8 mouse cellular contexts compared by ENCODE assay signal in the genomic region with DNA sequence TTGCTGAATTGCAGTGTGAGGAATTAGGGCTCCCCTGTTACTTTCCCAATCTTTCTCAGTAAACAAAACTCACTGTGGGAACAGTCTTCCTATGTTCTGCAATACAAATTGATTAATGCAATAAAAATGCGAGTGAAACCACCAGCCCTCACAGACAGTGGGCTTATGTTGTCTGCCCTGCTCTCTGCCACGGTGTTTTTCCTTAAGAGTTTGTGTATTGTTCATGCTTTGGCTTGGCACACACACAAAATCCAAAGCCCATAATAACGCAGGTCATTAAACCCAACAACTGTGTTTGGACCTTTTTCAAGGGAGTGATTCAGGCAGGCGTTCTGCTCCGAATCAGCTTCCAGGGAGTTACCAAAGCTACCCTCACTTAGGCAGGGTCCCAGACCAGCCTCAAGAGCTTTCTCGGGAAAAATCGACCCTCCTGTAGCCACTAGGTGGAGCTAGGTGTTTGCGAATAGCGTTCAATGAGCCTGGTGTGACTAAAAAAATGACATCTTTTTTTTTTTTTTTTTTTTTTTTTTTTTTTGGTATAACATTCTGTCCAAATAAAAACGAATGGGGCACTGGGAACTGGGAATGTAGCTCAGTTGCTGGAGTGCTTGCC. TPM values are rescaled to one million over a fixed set of nuclear protein-coding genes. Genes with fewer than 3 reads are reported as not detected.
A peak's percentile ranks its signal among the peaks of the same experiment; 100 is the strongest.
DNase-seq lines count a peak whose midpoint lies in the region; ATAC-seq and TF ChIP-seq lines count a peak whose summit lies in the region.

No protein-coding gene starts in this region.

- H3K36me3 ChIP-seq in ES-E14 (ENCODE audit: control insufficient read depth, insufficient read depth, low read length, poor library complexity, severe bottlenecking) = no peaks in the 10 kb centered on the region
- H3K36me3 ChIP-seq in embryonic facial prominence, embryonic 14.5 days (ENCODE audit: control insufficient read depth, insufficient read depth, low read length) = no peaks in the 10 kb centered on the region
- no peaks in the 10 kb centered on the region for H3K36me3 ChIP-seq in heart, embryonic 13.5 days
- no peaks in the 10 kb centered on the region for H3K36me3 ChIP-seq in lung, embryonic 16.5 days (ENCODE audit: control insufficient read depth, insufficient read depth, low read length)

- no peak overlapping the region for H3K4me3 ChIP-seq in ES-E14 (ENCODE audit: insufficient read depth in 1 of 2, low read depth in 1 of 2, low read length in 2 of 2, poor library complexity in 1 of 2, severe bottlenecking in 1 of 2)
- no peak overlapping the region for H3K4me3 ChIP-seq in embryonic facial prominence, embryonic 14.5 days (ENCODE audit: low read depth, low read length)
- H3K4me3 ChIP-seq in heart, embryonic 13.5 days = no peak overlapping the region
- no peak overlapping the region for H3K4me3 ChIP-seq in lung, embryonic 16.5 days (ENCODE audit: low read length)

- peak overlapping the region; percentile 3; the same call in 1 of the 2 replicates for H3K4me2 ChIP-seq in embryonic facial prominence, embryonic 14.5 days (ENCODE audit: low read depth, low read length)
- H3K4me2 ChIP-seq in heart, embryonic 13.5 days = peak overlapping the region; percentile 24; the same call in 1 of the 2 replicates
- no peak overlapping the region for H3K4me2 ChIP-seq in lung, embryonic 16.5 days (ENCODE audit: low read depth, low read length)

- H3K27me3 ChIP-seq in embryonic facial prominence, embryonic 14.5 days (replicated peaks; ENCODE audit: control insufficient read depth, insufficient read depth, low read length) = no peaks in the 10 kb centered on the region
- H3K27me3 ChIP-seq in heart, embryonic 13.5 days (replicated peaks) = peaks cover 19% of the 10 kb centered on the region
- no peaks in the 10 kb centered on the region for H3K27me3 ChIP-seq in lung, embryonic 16.5 days (ENCODE audit: control insufficient read depth, insufficient read depth, low read depth, low read length)

- 8% methylated on average over 10 of the region's 10 CpGs for WGBS in embryonic facial prominence, embryonic 14.5 days
- WGBS in heart, embryonic 13.5 days = 14% methylated on average over 10 of the region's 10 CpGs
- WGBS in lung, embryonic 16.5 days = 11% methylated on average over 10 of the region's 10 CpGs

- peak; percentile 54 for DNase-seq in ES-E14 (ENCODE audit: low read depth, low spot score)
- peak; percentile 56 for DNase-seq in adrenal gland, postnatal 25 days
- DNase-seq in embryonic facial prominence, embryonic 14.5 days (ENCODE audit: low spot score) = peak; percentile 89
- DNase-seq in kidney, postnatal 4 days = peak; percentile 79 to 84
- DNase-seq in ovary, postnatal 36 days (ENCODE audit: low spot score) = peak; percentile 60
- peak; percentile 36 to 64 for DNase-seq in urinary bladder, postnatal 36 days (ENCODE audit: low spot score in 2 of 2)

- no peak overlapping the region for H3K27ac ChIP-seq in ES-E14 (ENCODE audit: insufficient read depth, low read depth, low read length, poor library complexity, severe bottlenecking)
- no peak overlapping the region for H3K27ac ChIP-seq in embryonic facial prominence, embryonic 14.5 days (replicated peaks; ENCODE audit: low read depth, low read length)
- no peak overlapping the region for H3K27ac ChIP-seq in heart, embryonic 13.5 days (replicated peaks)
- no peak overlapping the region for H3K27ac ChIP-seq in lung, embryonic 16.5 days (ENCODE audit: low read length)

- no peak overlapping the region for H3K9ac ChIP-seq in ES-E14 (ENCODE audit: insufficient read depth, low read depth, low read length, poor library complexity, severe bottlenecking)
- H3K9ac ChIP-seq in embryonic facial prominence, embryonic 14.5 days (ENCODE audit: low read depth, low read length) = no peak overlapping the region
- no peak overlapping the region for H3K9ac ChIP-seq in heart, embryonic 13.5 days
- no peak overlapping the region for H3K9ac ChIP-seq in lung, embryonic 16.5 days (ENCODE audit: low read length)

- in situ Hi-C loops in ES-E14 (cut with MboI; ENCODE audit: low sequenced_read_pairs in 2 of 2, unreplicated experiment in 2 of 2) = no loop called here

- H3K9me3 ChIP-seq in ES-E14 (ENCODE audit: control insufficient read depth, insufficient read depth, low read depth, low read length) = no peaks in the 10 kb centered on the region
- H3K9me3 ChIP-seq in embryonic facial prominence, embryonic 14.5 days (ENCODE audit: control insufficient read depth, low read length) = no peaks in the 10 kb centered on the region
- H3K9me3 ChIP-seq in heart, embryonic 13.5 days = no peaks in the 10 kb centered on the region
- no peaks in the 10 kb centered on the region for H3K9me3 ChIP-seq in lung, embryonic 16.5 days (ENCODE audit: control insufficient read depth, low read length)

- peak; percentile 34 for ATAC-seq in embryonic facial prominence, embryonic 14.5 days (ENCODE audit: low read depth)
- no peak for ATAC-seq in heart, embryonic 13.5 days (ENCODE audit: extremely low read depth, insufficient number of reproducible peaks, low FRiP score, low TSS enrichment)
- peak; percentile 42; the same call in 1 of the 2 replicates for ATAC-seq in lung, embryonic 16.5 days (ENCODE audit: low read depth)

- peaks cover 3 to 20% of the 10 kb centered on the region in 2 experiments; a peak in 2 of 4 replicates for H3K4me1 ChIP-seq in ES-E14 (ENCODE audit: control insufficient read depth in 2 of 2, insufficient read depth in 2 of 2, low read length in 2 of 2, poor library complexity in 1 of 2)
- peaks cover 6% of the 10 kb centered on the region for H3K4me1 ChIP-seq in embryonic facial prominence, embryonic 14.5 days (ENCODE audit: control insufficient read depth, insufficient read depth, low read length)
- peaks cover 20% of the 10 kb centered on the region for H3K4me1 ChIP-seq in heart, embryonic 13.5 days
- H3K4me1 ChIP-seq in lung, embryonic 16.5 days (replicated peaks; ENCODE audit: control insufficient read depth, insufficient read depth, low read length) = peaks cover 9% of the 10 kb centered on the region; the same call in 1 of the 2 replicates

TF ChIP-seq in ES-E14, 5 proteins besides CTCF, POLR2A, EP300 and RAD21:
- TF ChIP-seq ZC3H11A (IDR thresholded peaks at IDR 0.05; ENCODE audit: borderline replicate concordance, low read depth, low read length) (peak; percentile 64; the same call in 1 of the 2 replicates), HCFC1 (IDR thresholded peaks at IDR 0.05; ENCODE audit: borderline replicate concordance, insufficient read depth, low read length) (no peak), ZNF384 (IDR thresholded peaks at IDR 0.05; ENCODE audit: low read depth, low read length) (peak; percentile 98), CHD2 (IDR thresholded peaks at IDR 0.05; ENCODE audit: low read depth, low read length) (no peak), MAFK (IDR thresholded peaks at IDR 0.05; ENCODE audit: insufficient read depth, low read depth, low read length) (no peak)
TF ChIP-seq in ES-E14: peak in this region for 2.

RNA-seq across cellular contexts. Expression of a gene that starts 36.1 kb away (rescaled TPM):
- 25.8 and 63.4 TPM in 2 replicates for total RNA-seq in ES-E14 (2012; rRNA removed)
- total RNA-seq in adrenal gland, postnatal 25 days (2021) = 1.7 and 2.0 TPM in 2 replicates
- polyA plus RNA-seq in embryonic facial prominence, embryonic 14.5 days (2014; fragmentation: Nextera tagmentation; extraction: Ambion mirVana) = 1.3 TPM in 2 replicates
- 0.28 and 0.55 TPM in 2 replicates for polyA plus RNA-seq in heart, embryonic 13.5 days (2015; fragmentation: Nextera tagmentation; extraction: Ambion mirVana)
- polyA plus RNA-seq in lung, embryonic 16.5 days (2015; fragmentation: Nextera tagmentation; extraction: Ambion mirVana) = 0.36 and 0.53 TPM in 2 replicates

RNA-seq across cellular contexts. Expression of a gene that starts 46.5 kb away (rescaled TPM):
- total RNA-seq in ES-E14 (2012; rRNA removed) = 20.7 and 30.8 TPM in 2 replicates
- total RNA-seq in adrenal gland, postnatal 25 days (2021) = 66.4 and 76.2 TPM in 2 replicates
- 96.8 and 114 TPM in 2 replicates for polyA plus RNA-seq in embryonic facial prominence, embryonic 14.5 days (2014; fragmentation: Nextera tagmentation; extraction: Ambion mirVana)
- 154 and 158 TPM in 2 replicates for polyA plus RNA-seq in heart, embryonic 13.5 days (2015; fragmentation: Nextera tagmentation; extraction: Ambion mirVana)
- polyA plus RNA-seq in lung, embryonic 16.5 days (2015; fragmentation: Nextera tagmentation; extraction: Ambion mirVana) = 252 TPM in 2 replicates
